Mouse (Mus musculus) WW6 (cell line): ENCODE results near the gene Ift140.

Experiments
- DNase-seq: peaks from one replicate; pipeline ENCODE4 v3.0.0-alpha.2; 2013; ENCODE audit warnings: low read depth, low spot score

The Ift140 gene

DNA sequence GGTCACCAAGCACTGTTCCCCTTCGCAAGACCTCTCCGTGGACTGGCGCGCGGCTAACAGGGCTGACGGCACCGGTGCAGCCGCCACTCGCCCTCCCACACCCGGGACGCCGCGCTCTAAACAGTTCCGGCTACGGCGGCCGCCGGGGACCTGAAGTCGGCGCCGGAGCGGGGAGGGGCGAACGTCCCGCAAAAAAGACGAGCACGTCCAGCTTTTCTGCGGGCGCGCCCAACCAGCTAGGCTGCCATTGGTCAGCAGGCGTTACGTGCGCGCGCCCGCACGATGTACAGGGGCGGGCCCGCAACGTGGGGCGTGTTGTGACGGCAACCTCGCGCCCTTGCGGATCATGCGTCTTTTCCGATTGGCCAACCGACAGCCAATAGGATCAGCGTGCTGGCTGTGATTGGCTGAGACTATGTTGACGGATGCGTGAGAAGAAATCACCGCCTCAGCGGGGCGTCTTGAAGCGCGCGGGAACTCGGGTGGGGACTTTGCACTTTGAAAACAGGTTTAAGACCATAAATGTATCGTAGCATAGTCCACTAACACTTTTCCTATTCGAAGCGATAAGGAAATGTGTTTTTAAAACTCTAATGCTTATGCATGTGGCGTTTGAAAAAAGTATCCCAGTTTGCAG is at the start of gene Ift140, which contains the start of gene Cramp1l:
Ift140 (plus strand) TSS at position 431 of the 637 bp plus-strand sequence.
Cramp1l (minus strand) TSS at position 134 of the 637 bp plus-strand sequence.
- DNase-seq = peak; percentile 97

DNA sequence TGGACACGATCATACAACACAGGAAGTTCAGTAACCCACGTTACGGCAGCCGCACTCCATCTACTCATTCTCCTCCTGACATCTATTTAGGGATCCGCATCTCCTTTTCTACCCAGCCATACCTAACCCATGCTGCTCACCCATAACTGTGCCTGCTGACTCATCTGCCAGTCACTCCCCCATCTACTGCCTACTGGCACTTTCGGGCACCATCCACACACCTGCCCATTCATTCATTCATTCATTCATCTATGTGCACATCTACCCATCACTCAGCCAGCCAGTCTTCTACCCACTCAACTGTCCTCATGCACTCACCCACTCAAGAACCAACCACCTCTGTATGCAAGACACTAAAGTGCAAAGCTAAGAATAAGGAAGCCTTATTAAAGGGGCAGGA is 28.7 kb upstream of the Ift140 start:
- DNase-seq = no peak

DNA sequence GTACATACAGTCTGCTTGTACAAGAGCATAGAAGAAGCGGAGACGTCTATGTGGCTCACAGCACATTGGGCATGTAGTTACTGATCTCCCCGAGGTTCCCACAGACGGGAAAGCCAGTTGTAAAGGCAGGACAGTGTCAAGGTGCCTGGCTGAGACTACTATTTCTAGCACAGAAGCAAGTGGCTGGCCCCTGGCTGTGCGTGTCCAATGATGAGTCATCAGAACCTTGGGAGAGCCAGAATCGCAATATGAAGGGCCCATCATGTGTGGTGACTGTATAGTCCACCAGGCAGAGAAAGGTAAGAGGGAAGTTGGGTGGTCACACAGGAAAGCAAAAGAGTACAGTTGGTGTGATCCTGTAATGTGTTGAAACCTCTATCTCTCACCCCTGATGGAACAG is 21.2 kb upstream of the Ift140 start:
- DNase-seq = no peak

DNA sequence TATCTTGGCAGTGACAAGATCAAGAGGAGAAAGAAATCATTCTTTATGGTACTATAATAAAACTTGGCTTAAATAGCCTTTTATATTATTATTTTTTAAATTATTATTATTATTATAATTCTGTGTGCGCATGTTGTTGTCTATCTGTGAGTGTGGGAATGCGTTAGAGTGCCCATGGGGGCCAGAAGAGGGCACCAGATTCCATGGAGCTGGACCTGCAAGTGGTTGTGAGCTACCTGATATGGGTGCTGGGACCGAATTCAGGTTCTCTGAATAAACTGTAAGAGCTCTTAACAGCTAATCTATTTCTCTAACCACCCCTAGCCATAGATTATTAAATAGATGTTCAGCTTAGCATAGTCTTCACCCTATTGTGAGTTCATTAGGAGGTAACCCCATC is 10.8 kb upstream of the Ift140 start:
- DNase-seq = no peak

DNA sequence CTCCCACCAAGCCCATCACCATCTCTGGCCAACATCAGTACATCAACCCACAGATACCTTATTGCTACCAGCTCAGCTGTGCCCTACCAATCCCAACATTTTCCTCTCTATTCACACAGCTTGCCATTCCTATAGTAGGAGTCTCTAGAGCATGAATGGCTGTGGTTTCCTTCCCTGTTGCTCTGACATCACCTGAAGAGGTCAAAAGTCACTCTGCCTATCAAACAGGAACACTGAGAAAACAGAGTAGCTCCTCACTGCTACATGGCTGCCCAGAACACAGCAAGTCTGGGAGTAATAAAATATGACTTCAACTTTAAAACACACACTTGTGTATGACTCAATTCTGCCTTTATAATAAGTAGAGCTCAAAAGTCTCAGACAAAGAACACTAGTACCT is 8.4 kb upstream of the Ift140 start:
- DNase-seq = no peak

DNA sequence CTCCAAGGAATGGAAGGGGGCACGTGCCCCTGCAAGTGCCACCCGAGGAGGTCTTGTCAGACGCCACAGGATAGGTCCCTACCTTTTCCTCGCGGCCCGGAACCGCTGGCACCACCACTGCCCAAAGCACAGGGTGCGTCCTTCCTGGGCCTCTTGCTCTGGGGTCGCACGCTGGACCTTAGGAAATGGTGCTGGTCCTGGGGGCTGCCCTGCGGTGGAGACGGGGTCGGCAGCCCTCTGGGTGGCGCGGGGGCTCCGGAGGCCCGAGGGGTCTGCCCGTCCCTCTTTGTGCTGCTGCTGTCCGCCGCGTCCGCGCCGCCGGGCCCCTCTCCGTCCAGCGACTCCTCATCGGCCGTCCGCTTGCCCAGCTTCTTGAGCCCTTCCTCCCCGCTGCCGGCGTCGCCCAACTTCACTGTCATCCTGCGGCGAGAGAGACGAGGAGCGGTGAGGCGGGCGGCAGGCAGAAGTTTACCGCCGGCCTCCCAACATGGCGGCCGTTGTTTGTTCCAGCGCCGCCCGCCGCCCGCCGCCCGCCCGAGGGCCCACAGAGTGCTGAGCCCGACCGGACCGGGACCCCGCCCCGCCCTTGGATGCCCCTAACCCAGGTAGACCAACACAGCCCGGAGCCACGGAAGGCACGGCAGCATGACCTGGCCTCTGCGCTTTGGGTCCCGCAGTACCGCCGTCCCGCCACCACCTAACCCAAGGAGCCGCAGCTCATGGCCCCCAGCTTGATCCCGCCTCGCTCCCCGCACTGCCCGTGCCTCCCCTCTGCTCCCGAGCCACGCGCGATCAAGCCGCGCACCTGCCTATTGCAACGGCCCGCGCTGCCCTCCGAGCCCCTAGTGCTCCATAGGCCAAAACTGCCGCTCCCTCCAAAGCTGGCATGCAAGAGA is 2.0 kb upstream of the Ift140 start:
- DNase-seq = no peak

DNA sequence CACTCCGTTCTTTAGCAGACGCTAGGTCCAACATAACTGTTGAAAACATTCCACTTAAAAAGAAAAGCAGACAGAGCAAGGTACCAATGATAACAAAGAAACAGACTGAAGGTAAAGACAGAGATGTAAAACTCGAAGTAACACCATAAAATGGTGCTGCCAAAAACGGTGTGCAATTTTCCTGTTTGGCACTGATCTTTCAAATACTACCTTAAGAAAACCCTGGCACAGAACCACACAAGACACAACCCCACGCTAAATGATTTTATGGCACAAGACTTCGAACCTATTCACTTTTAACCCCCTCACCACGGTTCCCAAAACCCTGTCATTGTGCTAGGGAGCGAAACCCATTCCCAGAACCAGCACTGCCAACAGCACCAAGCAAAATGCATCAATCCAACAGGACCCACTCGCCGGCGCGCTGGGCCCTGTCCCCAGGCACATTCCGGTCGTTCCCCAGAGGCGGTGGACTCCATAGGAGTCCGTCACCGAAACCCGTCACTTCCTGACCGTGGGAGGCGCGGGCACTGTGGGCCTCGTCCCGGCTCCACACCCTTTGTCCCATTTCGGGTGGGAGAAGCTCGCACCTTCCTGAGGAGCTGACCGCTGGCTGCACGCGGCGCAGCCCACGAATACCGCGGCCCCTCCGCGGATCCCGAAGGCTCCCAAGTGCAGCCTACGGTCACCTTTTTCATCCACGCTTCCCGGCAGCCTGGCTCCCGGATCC is 879 bp upstream of the Ift140 start:
- DNase-seq = no peak

DNA sequence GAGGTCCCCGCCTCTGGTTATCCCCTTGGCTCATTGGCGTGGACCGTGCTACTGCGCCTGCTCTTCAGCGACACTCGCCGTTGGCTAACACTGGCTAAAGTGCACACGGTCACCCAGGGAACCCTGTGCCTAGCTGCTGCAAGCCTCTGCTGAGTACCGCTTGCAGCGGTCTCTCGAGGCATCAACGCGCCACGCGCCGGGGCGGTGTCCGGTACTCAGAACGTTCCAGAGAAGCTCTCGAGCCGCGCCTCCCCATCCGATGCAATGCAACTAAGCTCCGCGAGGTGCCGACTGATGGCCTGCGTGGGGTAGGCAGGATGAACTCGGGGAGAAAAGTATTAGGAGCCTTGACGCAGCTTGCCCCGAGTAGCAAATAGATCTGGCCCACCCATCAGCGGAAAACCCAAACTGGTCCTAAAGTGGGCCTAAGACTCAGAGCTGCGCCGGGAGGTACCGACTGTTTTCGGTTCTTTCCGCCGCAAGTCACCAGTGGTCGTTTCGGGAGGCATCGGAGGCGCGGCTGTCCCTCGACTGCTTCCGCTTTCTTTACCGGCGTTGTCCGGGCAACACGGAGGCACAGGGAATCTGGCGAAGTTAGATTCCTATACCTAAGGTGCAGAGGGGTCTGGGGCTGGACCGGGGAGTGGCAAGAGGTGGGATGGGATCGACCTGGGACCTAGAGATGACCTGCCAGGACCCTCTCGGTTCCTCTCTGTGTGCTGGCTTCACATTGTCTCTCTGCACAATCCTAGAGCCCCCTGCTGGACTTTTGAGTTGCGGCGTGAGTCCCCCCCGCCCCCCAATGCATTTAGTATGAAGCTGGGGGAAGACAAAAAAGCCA is 627 bp downstream of the Ift140 start:
- peak; percentile 48 for DNase-seq

DNA sequence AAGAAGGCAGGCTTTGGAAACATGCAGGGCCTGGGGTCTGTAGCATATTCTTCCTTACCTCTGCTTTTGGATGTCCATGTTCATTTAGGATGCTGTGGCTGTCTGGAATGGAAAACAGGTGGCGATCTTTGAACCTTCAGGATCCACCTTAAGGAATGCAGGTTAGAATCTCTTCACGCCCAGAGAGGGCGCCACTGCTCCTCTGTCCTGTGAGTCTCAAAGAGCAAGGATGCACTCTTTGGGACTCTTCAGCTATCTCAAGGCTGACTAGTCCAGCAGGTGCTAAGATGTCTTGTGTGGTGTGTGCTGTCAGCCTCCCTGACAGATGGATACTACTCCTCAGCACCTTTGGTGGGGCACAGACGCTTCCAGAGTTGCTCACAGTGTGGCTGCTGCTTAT is 20.3 kb downstream of the Ift140 start:
- no peak for DNase-seq

DNA sequence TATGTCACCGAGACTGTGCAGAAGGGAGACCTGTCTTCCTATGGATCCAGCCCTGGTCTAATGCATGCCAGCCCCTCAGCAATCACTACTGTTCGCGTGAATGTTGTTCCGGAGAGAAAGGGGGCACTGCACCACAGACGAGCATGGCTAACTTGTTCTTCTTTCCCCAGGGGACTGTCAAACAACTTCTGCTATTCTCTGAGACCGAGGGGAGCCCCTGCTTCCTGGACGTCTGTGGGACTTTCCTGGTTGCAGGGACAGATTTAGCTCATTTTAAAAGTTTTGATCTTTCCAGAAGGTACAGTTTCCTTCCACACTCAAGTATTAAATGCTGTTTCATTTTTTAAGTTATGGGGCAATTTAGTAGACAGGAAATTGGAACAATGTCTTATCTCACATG is 29.0 kb downstream of the Ift140 start:
- no peak for DNase-seq

DNA sequence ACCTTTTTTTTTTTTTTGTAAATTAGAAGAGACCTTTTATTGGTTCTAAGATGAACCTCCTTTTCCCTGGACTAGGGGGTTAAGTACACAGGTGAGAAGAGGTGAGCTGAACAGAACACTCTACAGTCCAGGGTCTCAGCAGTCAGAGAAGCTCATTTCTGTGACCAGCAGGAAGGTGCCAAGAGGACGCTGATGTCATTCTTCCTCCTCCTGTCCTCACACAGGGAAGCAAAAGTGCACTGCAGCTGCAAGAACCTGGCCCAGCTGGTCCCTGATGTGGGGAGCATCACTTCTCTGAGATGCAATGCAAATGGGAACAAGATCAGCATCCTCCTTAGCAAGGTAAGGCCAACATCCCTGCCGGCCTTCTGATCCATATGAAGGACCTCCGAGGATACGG is 29.4 kb downstream of the Ift140 start:
- no peak for DNase-seq

DNA sequence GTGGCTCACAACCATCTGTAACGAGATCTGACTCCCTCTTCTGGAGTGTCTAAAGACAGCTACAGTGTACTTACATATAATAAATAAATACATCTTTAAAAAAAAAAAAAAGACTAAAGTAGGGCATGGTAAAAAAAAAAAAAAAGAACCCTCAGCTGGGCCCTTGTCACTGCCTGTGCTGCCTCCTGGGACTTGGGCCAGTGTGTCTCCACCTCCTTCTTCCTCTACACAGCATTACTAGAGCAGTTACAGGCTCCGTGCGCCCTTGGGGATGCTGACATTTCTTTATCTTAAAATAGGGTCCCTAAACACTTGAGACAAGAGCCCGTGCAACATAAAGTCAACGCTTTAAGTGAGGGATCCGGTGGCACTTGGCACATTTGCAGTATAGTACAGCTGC is 31.3 kb downstream of the Ift140 start:
- DNase-seq = no peak

DNA sequence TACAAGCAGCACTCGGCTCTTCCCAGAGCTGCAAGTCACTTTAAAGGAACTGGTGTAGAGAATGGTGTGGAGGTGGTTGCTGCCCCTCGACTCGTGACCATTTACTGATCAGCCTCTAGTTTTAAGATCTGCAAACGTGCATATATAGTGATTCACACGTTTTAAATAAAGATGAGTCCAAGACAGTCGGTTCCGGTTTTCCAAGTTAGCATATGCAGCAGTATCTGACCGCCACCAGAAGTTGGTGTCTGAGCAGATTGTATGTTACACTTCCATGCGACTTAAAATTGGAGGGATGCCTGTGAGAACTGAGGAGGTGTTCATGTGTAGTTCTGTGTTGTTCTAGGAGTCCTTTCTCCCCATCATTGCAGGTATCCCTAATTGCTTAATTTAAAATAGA is 37.4 kb downstream of the Ift140 start:
- no peak for DNase-seq

DNA sequence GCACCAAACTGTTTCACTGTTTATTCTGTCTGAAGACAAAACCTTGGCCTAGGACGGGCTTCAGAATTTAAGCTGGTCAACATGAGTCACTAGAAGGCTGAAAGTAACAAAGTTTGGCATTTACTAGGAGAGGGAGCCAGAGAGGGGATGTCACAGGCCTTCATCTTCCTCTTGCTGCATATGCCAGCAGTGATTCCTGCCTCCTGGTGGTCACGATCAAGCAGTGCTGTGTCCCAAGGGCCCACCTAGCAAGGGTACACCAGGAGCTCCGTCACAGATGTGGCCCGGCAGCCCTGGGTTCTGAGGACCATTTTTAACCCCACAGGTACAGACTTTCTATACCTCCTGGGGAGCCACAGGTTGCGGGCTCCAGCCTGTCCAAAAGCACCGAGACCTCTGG is 41.2 kb downstream of the Ift140 start:
- DNase-seq = no peak

DNA sequence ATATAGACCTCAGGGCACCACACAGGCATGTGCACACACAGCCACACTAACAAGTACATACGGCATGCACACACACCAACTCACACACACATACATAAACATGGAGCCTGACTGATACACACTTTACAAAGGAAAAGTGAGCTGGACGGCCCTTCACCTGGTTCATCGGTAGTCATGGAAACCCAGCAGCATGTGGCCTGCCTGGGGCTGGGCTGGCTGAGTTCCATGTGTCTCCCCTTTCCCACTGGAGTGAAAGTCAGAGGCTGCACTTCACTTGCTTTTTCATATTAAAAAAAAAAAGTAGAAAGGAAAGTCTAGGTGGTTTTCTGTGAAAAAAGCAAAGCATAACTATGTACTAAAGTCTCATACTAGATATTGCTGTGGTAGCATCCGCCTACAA is 47.4 kb downstream of the Ift140 start:
- DNase-seq = no peak

DNA sequence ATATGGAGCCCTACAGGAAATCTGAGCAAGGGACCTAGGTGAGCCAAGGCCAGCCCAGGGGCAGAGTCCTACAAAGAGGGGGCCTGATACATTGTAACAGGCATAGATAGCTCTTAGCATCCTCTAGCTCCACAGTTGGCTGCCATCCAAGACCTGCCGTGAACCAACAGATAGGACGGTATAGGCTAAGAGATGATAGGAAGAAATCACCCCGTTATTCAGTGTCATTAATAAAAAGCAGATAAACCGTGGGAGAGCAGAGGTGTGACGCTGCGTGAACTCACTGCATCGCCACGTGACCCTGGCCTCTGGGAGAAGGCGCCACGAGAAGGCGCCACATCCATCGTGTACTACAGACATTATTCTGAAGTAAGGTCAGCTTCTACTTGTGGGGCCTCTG is 48.0 kb downstream of the Ift140 start:
- no peak for DNase-seq

DNA sequence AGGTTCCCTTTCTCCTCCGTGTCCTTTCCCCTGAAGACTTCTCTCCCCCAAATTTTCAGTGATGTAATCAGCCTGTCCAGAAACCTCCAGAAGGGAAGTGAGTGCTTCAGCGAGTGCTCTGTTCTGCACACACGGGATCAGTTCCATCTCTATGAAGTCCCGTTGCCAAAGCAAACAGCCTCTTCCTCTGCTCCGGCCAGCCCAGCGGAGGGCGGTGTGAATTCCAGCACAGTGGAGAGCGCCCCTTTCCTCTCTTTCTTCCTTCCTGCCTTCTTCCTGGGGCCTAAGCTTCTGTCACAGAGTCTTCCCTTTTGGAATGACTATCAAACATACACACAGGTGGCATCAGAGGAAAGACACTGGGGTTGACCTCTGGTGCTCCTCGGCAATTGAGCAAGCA is 48.5 kb downstream of the Ift140 start:
- no peak for DNase-seq

DNA sequence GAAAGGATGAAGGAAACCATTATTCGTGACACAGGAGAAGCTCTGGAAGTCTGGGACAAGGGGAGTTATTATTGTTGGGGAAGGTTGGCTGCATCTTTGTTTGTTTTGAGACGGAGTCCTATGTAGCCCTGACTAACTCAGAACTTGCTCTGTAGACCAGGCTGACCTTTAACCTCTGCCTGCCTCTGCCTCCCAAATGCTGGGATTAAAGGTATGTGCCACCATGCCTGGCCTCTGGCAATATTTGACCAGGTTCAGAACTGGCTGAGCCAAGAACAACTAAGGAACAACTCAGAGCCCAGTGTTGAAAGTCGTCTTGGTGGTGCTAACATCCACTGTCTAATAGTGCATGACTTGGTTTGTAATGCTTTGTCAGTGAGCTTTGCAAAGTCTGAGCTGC is 49.3 kb downstream of the Ift140 start:
- no peak for DNase-seq

DNA sequence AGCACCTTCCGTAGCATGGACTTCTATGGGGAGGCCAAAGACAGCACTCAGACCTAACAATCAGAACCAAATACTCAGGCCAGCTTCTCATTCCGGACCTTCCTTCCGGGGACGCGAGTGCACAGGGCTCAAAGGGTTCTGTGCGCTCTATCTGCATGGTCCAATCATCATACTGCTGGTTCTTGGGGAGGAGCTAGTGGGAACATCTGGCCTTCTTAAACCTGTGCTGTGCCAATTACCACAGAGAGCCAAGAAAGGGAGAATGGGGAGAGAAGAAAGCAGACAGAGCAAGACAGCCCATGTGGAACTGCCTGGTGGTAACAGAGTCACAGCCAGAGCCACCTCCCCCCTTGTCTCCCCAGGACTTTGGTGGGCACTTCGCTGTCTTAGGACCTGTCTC is 50.7 kb downstream of the Ift140 start:
- no peak for DNase-seq

DNA sequence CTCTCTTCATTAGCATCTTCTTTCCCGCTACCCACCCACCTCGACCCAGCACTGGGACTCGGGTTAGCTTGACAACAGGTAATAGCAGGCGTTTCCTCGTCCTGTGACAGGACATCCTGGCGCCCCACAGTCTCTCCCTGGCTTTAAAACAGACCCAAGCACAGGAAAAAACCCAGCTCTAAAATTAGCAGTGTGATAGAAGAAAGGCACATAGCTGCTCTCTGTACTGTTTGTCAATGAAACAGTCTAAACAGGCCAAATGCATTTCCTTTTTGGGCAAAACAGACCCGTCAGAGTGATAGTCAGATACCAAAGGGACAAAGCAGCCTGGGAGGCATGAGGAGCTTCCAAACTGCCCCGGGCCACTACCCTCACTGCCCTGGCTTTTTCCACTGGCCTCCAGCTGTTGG is 51.6 kb downstream of the Ift140 start:
- DNase-seq = no peak

DNA sequence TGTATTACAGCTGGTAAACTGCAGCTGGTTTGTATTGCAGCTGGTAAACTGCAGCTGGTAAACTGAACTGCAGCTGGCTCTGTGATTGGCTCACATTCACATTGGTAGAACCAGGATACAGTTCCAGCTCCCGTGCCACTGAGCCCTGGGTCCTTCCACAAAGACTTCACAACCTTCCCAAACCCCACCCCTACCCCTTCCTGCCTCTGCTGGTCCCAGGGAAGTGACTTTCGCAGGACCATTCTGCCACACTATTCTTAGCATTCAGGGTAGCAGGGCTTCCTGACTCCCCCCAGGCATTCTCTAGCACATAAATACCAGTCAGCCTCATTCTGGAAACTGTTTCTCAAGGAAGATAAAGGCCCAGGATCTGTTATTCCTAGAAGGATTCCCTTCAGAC is 52.8 kb downstream of the Ift140 start:
- DNase-seq = no peak

DNA sequence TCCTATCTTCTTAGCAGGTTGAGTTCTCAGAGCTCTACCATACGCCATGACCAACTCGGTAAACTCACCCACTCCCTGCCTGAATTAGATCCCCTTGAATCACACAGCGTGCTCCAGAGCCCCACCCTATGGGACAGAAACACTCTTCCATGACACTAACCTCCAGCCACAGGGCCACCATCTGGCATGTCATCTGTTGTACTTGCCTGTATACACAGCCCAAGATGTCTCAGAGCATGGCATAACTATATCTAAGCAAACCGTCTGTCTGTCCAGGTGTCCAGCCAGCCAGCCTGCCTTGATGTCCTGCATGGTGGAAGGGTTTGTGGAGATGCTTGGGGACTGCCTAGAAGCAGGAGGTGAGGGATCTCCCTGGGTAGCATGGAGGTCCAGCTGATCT is 61.0 kb downstream of the Ift140 start:
- DNase-seq = no peak
